Mouse (Mus musculus): ENCODE measurements around the gene Ppp1r11. TPM values are rescaled to one million over a fixed set of nuclear protein-coding genes. Genes with fewer than 3 reads are reported as not detected.
A peak's percentile ranks its signal among the peaks of the same experiment; 100 is the strongest.

The Ppp1r11 gene
- polyA plus RNA-seq, 2 experiments, result 116 to 125 TPM

DNA sequence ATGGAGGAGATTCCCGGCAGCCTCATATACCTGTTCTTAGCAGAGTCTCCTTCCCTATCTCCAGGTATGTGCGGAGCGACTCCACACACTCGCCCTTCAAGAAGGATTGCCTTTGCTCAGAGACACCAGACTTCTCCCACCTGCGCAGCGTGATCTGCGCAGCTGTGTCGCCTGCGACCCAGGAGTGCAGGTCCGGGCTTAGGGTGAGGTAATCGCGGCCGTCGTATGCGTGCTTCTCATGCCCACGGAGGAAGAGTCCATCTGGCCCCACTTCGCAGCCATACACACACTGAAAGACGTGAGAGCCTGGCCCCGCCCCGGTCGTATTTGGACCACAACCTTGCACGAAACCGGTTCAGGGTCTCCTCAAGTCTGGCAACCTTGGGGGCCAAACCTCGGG lies 36.9 kb upstream of the Ppp1r11 start:
- Histone ChIP-seq H3K4me3 (replicated peaks; ENCODE audit: low read length) (peak overlapping the region; percentile 10; the same call in 1 of the 2 replicates), H3K9ac (ENCODE audit: low read depth, low read length, severe bottlenecking) (no peak overlapping the region), H3K4me2 (replicated peaks; ENCODE audit: low read depth, low read length, severe bottlenecking) (0 out of 2 replicates have a peak overlapping the region, but pooled peaks have one; percentile 18), H3K36me3 (ENCODE audit: control insufficient read depth, insufficient read depth, low read length) (no peaks in the 10 kb centered on the region), H3K9me3 (ENCODE audit: control insufficient read depth, low read length) (no peaks in the 10 kb centered on the region), H3K4me1 (ENCODE audit: control insufficient read depth, insufficient read depth, low read length) (no peaks in the 10 kb centered on the region), H3K27ac (replicated peaks; ENCODE audit: low read depth, low read length) (no peak overlapping the region), H3K27me3 (ENCODE audit: control insufficient read depth, insufficient read depth, low read length) (peaks cover 22% of the 10 kb centered on the region)
- no peak for TF ChIP-seq POLR2A (IDR thresholded peaks at IDR 0.05; ENCODE audit: borderline replicate concordance, extremely low read depth, insufficient read depth, insufficient read length)
- ATAC-seq (ENCODE audit: low FRiP score, low read depth), result no peak
- WGBS, result 5% methylated on average over 24 of the region's 24 CpGs
- DNase-seq (ENCODE audit: low spot score), result no peak

DNA sequence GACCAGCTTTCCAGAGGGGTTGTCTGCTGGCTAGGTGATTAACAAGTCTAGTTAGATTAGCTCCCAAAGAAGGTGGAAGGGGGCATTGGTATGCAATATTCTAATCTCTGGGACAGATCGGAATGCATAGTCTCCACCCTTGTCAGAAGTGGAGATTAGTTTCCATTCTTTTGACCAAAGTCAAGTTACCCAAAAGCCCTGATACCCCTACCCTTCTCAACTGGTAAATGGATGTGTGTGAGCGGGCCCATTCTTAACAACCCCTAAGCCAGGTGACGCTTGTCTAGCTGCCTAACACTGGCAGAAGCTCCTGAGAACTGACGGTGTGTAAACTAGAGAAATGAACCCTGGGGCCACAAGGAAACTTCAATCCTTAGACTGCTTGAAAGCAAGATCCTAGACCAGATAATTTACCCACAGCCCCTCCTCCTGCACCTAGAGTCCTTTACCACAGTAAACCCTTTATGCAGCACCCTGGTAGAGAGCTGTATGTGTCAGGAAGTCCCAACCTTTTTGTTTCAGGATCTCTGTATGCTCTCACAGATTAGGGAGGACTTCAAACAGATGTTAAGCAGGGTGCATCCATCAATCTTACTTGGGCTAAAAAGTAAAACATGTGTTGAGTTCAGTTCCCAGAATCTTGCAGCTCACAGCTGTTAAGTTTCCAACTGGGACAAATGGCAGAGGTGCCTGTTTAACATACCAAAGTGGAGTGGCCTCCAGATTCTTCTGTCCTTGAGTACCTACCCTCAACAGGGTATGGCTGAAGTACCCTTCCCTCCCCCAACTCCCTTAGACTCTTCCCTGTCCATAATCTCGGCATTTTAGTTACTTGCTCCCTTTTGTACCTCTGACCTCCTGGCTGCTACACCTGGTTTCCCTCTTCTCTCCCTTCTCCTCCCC lies 31.0 kb upstream of the Ppp1r11 start:
- Histone ChIP-seq H3K4me3 (replicated peaks; ENCODE audit: low read length) (no peak overlapping the region), H3K9ac (ENCODE audit: low read depth, low read length, severe bottlenecking) (no peak overlapping the region), H3K4me2 (replicated peaks; ENCODE audit: low read depth, low read length, severe bottlenecking) (no peak overlapping the region), H3K27me3 (ENCODE audit: control insufficient read depth, insufficient read depth, low read length) (peaks cover 2% of the 10 kb centered on the region; the same call in 1 of the 2 replicates), H3K4me1 (ENCODE audit: control insufficient read depth, insufficient read depth, low read length) (no peaks in the 10 kb centered on the region; the same call in 1 of the 2 replicates), H3K27ac (replicated peaks; ENCODE audit: low read depth, low read length) (no peak overlapping the region), H3K36me3 (ENCODE audit: control insufficient read depth, insufficient read depth, low read length) (no peaks in the 10 kb centered on the region), H3K9me3 (ENCODE audit: control insufficient read depth, low read length) (no peaks in the 10 kb centered on the region)
- DNase-seq (ENCODE audit: low spot score), result peak; percentile 10
- 29% methylated on average over 5 of the region's 5 CpGs for WGBS
- TF ChIP-seq POLR2A (IDR thresholded peaks at IDR 0.05; ENCODE audit: borderline replicate concordance, extremely low read depth, insufficient read depth, insufficient read length), result no peak
- no peak for ATAC-seq (ENCODE audit: low FRiP score, low read depth)

DNA sequence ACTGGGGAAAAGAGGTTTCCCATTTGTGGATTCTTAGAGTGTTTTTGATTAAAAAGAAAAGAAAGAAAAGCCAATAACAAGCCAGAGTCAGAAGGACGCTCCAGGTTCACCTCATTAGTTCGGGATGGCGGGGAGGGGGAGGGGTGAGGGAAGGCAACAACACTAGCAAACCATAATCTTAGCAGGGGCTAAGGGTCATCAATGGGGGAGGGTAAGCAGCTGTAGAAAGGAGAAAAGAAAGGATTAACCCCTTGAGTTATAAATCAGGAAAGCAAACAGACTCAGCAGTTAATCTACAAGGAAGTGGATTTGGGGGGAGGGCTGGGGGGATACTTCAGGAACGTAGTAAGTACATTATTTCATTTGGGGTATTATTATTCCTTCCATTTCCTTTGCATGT lies 30.3 kb upstream of the Ppp1r11 start:
- Histone ChIP-seq H3K9me3 (ENCODE audit: control insufficient read depth, low read length) (no peaks in the 10 kb centered on the region), H3K4me3 (replicated peaks; ENCODE audit: low read length) (no peak overlapping the region), H3K9ac (ENCODE audit: low read depth, low read length, severe bottlenecking) (no peak overlapping the region), H3K36me3 (ENCODE audit: control insufficient read depth, insufficient read depth, low read length) (no peaks in the 10 kb centered on the region), H3K27ac (replicated peaks; ENCODE audit: low read depth, low read length) (no peak overlapping the region), H3K4me2 (replicated peaks; ENCODE audit: low read depth, low read length, severe bottlenecking) (peak overlapping the region; percentile 28), H3K4me1 (ENCODE audit: control insufficient read depth, insufficient read depth, low read length) (no peaks in the 10 kb centered on the region; the same call in 1 of the 2 replicates), H3K27me3 (ENCODE audit: control insufficient read depth, insufficient read depth, low read length) (no peaks in the 10 kb centered on the region)
- no peak for ATAC-seq (ENCODE audit: low FRiP score, low read depth)
- DNase-seq (ENCODE audit: low spot score), result no peak
- TF ChIP-seq POLR2A (IDR thresholded peaks at IDR 0.05; ENCODE audit: borderline replicate concordance, extremely low read depth, insufficient read depth, insufficient read length), result no peak
- WGBS, result 10% methylated on average over 4 of the region's 4 CpGs

DNA sequence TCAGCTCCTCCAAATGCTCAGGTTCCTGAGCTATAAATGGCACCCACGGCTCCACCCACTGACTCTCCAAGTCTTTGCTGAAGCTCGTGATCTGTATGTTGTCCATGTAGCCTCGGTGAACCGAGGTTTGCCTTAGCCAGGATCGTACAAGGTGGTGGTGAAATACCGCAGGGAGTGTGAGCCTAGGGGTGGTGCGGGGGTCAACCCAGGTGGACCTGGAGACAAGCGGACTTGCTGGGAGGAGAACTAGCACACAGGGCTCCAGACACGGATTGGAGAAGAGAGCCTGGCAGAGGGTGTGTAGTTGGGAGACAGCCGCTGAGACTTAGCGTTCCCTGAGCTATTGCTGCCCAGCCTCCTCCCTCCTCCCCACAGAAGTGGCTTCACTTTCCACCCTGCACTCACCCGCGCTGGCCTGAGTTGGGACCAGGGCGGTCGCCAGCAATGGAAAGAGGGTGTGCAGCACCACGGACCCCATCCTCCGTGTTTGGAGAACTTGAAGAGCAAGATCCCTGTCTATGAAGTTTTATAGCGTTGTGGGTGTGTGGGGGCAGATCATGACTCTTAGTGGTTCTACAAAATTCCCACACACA lies 29.8 kb upstream of the Ppp1r11 start, which contains the start of gene 2410137M14Rik:
2410137M14Rik (minus strand) TSS at position 17 of the 593 bp plus-strand sequence.
- Histone ChIP-seq H3K36me3 (ENCODE audit: control insufficient read depth, insufficient read depth, low read length) (no peaks in the 10 kb centered on the region), H3K9me3 (ENCODE audit: control insufficient read depth, low read length) (no peaks in the 10 kb centered on the region), H3K4me2 (replicated peaks; ENCODE audit: low read depth, low read length, severe bottlenecking) (peak within 1 kb of the TSS; percentile 28), H3K4me1 (ENCODE audit: control insufficient read depth, insufficient read depth, low read length) (no peaks in the 10 kb centered on the region; the same call in 1 of the 2 replicates), H3K9ac (ENCODE audit: low read depth, low read length, severe bottlenecking) (0 out of 2 replicates have a peak within 1 kb of the TSS, but pooled peaks have one; percentile 1), H3K4me3 (replicated peaks; ENCODE audit: low read length) (no peak within 1 kb of the TSS), H3K27ac (replicated peaks; ENCODE audit: low read depth, low read length) (no peak within 1 kb of the TSS), H3K27me3 (ENCODE audit: control insufficient read depth, insufficient read depth, low read length) (no peaks in the 10 kb centered on the region)
- ATAC-seq (ENCODE audit: low FRiP score, low read depth) (no peak), DNase-seq (ENCODE audit: low spot score) (no peak)
- 12% methylated on average over 18 of the region's 18 CpGs for WGBS
- TF ChIP-seq POLR2A (IDR thresholded peaks at IDR 0.05; ENCODE audit: borderline replicate concordance, extremely low read depth, insufficient read depth, insufficient read length), result no peak

DNA sequence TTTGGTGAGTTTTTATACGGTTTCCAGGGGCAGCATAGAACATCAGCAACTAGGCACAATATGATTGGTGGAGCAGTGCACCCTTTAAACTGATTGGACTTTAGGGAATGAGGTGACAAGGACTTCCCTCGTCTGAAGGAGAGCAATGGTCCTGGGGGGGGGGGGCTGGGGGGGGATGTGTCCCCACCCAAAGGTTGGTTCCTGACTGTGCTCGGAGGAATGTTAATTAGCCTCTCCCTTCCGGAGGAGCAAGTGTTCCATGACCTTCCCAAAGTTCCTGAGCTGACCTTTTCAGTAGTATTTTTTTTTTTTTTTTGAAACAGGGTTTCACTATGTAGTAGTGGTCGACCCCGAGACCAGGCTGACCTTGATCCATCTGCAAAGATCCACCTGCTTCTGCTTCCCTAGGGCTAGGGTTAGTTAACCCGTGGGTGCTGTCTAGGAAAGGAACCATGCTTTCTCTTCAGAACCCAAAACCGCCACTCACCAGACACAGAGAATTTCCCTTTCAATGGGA lies 21.8 kb upstream of the Ppp1r11 start:
- Histone ChIP-seq H3K27ac (replicated peaks; ENCODE audit: low read depth, low read length) (no peak overlapping the region), H3K9ac (ENCODE audit: low read depth, low read length, severe bottlenecking) (no peak overlapping the region), H3K4me1 (ENCODE audit: control insufficient read depth, insufficient read depth, low read length) (no peaks in the 10 kb centered on the region), H3K4me2 (replicated peaks; ENCODE audit: low read depth, low read length, severe bottlenecking) (no peak overlapping the region), H3K4me3 (replicated peaks; ENCODE audit: low read length) (no peak overlapping the region), H3K36me3 (ENCODE audit: control insufficient read depth, insufficient read depth, low read length) (no peaks in the 10 kb centered on the region), H3K9me3 (ENCODE audit: control insufficient read depth, low read length) (no peaks in the 10 kb centered on the region), H3K27me3 (ENCODE audit: control insufficient read depth, insufficient read depth, low read length) (no peaks in the 10 kb centered on the region)
- no peak for TF ChIP-seq POLR2A (IDR thresholded peaks at IDR 0.05; ENCODE audit: borderline replicate concordance, extremely low read depth, insufficient read depth, insufficient read length)
- DNase-seq (ENCODE audit: low spot score) (no peak), ATAC-seq (ENCODE audit: low FRiP score, low read depth) (no peak)
- WGBS, result 65% methylated on average over 8 of the region's 8 CpGs

All from limb, embryonic 14.5 days (tissue).